Mouse (Mus musculus) neural tube, embryonic 12.5 days (tissue): ENCODE data around the gene Ndufs8. TPM values are rescaled to one million over a fixed set of nuclear protein-coding genes. Genes with fewer than 3 reads are reported as not detected.

Experiments
- ATAC-seq: fragments of 200-750 bp; cut with Nextera tagmentation; 2 replicates; pipeline ENCODE4 v1.8.0; 2017; ENCODE audit warnings: low read depth, mild to moderate bottlenecking, moderate TSS enrichment, moderate library complexity; ENCODE audit not compliant: low FRiP score
- H3K27ac ChIP-seq: fragments of 300-500 bp; sonication (generic); 2 replicates; pipeline ENCODE4 v1.5.1; 2016
- H3K27me3 ChIP-seq: fragments of 300-500 bp; sonication (generic); replicated peaks from 2 replicates; pipeline ENCODE4 v1.6.1; 2016; ENCODE audit warnings: mild to moderate bottlenecking
- H3K36me3 ChIP-seq: fragments of 300-500 bp; sonication (generic); 2 replicates; pipeline ENCODE4 v1.6.1; 2016; ENCODE audit warnings: mild to moderate bottlenecking
- H3K4me1 ChIP-seq: fragments of 300-500 bp; sonication (generic); 2 replicates; pipeline ENCODE4 v1.6.1; 2016
- H3K4me2 ChIP-seq: fragments of 300-500 bp; sonication (generic); replicated peaks from 2 replicates; pipeline ENCODE4 v1.6.1; 2016; ENCODE audit warnings: mild to moderate bottlenecking
- H3K4me3 ChIP-seq: fragments of 300-500 bp; sonication (generic); 2 replicates; pipeline ENCODE4 v1.5.1; 2016
- H3K9ac ChIP-seq: fragments of 300-500 bp; sonication (generic); 2 replicates; pipeline ENCODE4 v1.6.1; 2016; ENCODE audit warnings: mild to moderate bottlenecking
- H3K9me3 ChIP-seq: fragments of 300-500 bp; sonication (generic); 2 replicates; pipeline ENCODE4 v1.6.1; 2016; ENCODE audit warnings: mild to moderate bottlenecking
- WGBS: fragments of 180-500 bp; shearing (Covaris S2); methylation state at CpG from one replicate; pipeline ENCODE4 v1.1.7; 2016; 5-methylcytosine and 5-hydroxymethylcytosine counted together
- polyA plus RNA-seq: library from polyadenylated mRNA; unstranded; fragments of >200 nt; fragmentation: Nextera tagmentation; extraction: Ambion mirVana; gene quantifications from 2 replicates; pipeline ENCODE4 v1.2.1, GENCODE M21; 2016

Gene Ndufs8
- polyA plus RNA-seq, 1 experiment from 2014 or later: 226 TPM

- Histone ChIP-seq H3K36me3 (no peaks in the 10 kb centered on the region), H3K9ac (no peak overlapping the region), H3K4me2 (no peak overlapping the region), H3K27me3 (0 out of 2 replicates have a peak, but pooled peaks cover 2% of the 10 kb centered on the region), H3K4me3 (no peak overlapping the region), H3K4me1 (no peaks in the 10 kb centered on the region), H3K27ac (no peak overlapping the region), H3K9me3 (no peaks in the 10 kb centered on the region)
- whole genome bisulfite sequencing: 80% methylated on average over 3 of the region's 3 CpGs
- no peak for ATAC-seq
Measured at GRCm38 (mm10) chr19:3947813-3948212, 35.2 kb upstream of the Ndufs8 start.

DNA sequence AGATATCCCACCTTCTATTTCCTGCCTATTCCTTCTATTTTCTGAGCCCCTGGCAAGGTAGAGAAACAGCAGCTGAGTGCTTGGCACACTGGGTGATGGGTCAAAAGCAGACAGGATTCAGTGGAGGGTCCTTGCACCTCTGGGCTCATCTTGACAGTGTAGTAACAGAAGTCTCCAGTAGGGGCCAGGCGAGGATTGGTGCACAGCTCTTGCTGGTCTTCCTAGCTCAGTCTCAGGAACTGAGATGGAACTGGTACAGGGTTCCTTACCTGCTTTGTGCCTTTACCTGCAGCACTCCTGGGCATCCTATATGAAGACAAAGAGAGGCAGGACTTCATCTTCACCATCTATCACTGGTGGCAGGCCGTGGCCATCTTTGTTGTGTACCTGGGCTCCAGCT, 34.1 kb upstream of the Ndufs8 start:
- 0 out of 2 replicates have a peak, but pooled peaks have one; percentile 77 for ATAC-seq
- H3K4me1 ChIP-seq: no peaks in the 10 kb centered on the region
- 21% methylated on average over 2 of the region's 2 CpGs for WGBS

DNA sequence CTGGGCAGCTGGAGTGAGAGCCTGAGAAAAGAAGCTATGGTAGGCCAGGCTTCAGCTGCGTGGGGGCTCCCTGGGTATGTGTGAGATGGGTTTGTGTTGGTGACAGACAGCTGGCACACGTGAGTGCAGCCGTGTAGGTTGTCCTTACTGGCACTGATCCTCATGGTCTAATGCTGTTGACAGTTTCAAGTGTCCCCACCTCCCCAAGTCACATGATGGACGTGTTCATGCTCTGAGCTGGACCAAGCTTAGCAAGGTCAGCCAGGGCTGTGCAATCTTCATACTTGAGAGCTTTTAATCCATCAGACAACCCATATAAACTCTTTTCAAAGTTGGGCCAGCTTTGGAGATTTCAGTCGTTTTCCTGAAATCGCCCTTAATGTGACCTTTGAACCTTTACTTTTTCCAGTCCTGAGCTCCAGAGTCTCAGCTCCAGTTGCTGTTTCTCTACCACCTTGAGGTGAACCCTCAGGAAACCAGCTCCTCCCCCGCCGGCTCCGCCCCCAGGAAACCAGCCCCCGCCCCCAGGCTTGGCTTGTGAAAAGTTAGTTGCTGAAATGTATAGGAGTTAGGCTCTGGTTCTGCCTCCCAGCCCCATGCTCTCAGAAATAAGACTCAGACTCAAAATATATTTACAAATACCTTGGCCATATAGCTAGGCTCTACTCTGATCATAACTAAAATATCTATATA, 33.4 kb upstream of the Ndufs8 start:
- H3K9me3 ChIP-seq: no peaks in the 10 kb centered on the region
- H3K4me2 ChIP-seq: no peak overlapping the region
- H3K4me1 ChIP-seq: no peaks in the 10 kb centered on the region
- no peak overlapping the region for H3K4me3 ChIP-seq
- ATAC-seq: no peak
- H3K9ac ChIP-seq: no peak overlapping the region
- H3K36me3 ChIP-seq: no peaks in the 10 kb centered on the region
- no peak overlapping the region for H3K27ac ChIP-seq
- WGBS: 42% methylated on average over 10 of the region's 10 CpGs
- 0 out of 2 replicates have a peak, but pooled peaks cover 2% of the 10 kb centered on the region for H3K27me3 ChIP-seq

More for the DNA sequence above, 34.1 kb upstream of the Ndufs8 start:
- Histone ChIP-seq H3K4me3 (no peak overlapping the region), H3K9me3 (no peaks in the 10 kb centered on the region), H3K27ac (no peak overlapping the region), H3K9ac (no peak overlapping the region), H3K27me3 (0 out of 2 replicates have a peak, but pooled peaks cover 2% of the 10 kb centered on the region), H3K4me2 (no peak overlapping the region), H3K36me3 (no peaks in the 10 kb centered on the region)

DNA sequence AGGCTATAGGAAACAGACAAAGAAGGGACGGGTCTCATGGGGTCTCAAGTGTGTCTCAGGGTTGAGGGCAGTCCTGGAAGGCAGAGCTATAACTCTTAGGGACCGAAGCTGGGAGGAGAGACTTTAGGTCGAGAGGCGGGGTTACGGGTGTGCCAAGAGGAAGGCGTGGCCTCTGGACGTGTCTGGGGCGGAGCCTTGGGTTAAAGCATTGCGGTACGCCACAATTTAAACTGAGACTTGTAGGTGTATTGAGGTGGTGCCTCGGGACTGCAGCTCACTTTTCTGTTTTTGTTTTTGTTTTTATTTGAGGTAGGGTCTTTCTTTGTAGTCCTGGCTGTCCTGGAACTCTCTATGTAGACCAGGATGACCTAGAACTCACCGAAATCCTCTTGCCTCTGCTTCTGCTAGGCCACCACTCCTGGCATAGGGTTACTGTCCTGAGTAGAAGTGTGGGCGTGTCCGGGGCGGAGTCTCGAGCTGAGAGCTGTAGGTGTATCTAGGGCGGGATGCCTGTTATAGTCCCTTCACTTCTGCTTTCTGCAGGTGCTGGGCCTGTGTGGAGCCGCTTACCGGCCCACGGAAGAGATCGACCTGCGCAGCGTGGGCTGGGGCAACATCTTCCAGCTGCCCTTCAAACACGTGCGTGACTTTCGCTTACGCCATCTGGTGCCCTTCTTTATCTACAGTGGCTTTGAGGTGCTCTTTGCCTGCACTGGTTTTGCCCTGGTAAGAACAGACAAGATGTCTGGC, 30.6 kb upstream of the Ndufs8 start:
- Histone ChIP-seq H3K27ac (no peak overlapping the region), H3K9me3 (no peaks in the 10 kb centered on the region), H3K9ac (no peak overlapping the region), H3K27me3 (0 out of 2 replicates have a peak, but pooled peaks cover 2% of the 10 kb centered on the region), H3K4me1 (no peaks in the 10 kb centered on the region), H3K4me2 (0 out of 2 replicates have a peak overlapping the region, but pooled peaks have one; percentile 20), H3K4me3 (no peak overlapping the region), H3K36me3 (no peaks in the 10 kb centered on the region)
- whole genome bisulfite sequencing: 21% methylated on average over 27 of the region's 27 CpGs
- no peak for ATAC-seq

DNA sequence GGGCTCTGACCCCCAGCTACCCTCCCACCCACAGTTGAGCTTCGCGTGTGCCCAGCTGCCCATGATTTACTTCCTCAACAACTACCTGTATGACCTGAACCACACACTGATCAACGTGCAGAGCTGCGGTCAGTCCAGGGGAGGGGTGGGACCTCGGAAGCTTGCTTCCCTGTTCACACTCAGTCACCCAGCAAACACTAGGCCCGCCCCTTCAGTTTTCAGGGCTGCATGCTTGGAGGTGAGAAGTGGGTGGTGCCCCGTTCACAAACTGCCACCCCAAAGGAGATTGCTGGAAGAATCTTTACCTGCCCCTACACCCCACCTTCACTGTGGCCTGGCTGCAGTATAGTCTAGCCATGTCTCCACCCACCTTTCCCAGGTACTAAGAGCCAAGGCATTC, 29.7 kb upstream of the Ndufs8 start:
- H3K27me3 ChIP-seq: 0 out of 2 replicates have a peak, but pooled peaks cover 2% of the 10 kb centered on the region
- no peak overlapping the region for H3K9ac ChIP-seq
- no peaks in the 10 kb centered on the region for H3K4me1 ChIP-seq
- no peak overlapping the region for H3K4me3 ChIP-seq
- H3K9me3 ChIP-seq: no peaks in the 10 kb centered on the region
- H3K4me2 ChIP-seq: no peak overlapping the region
- ATAC-seq: no peak
- 81% methylated on average over 7 of the region's 7 CpGs for WGBS
- H3K36me3 ChIP-seq: no peaks in the 10 kb centered on the region
- H3K27ac ChIP-seq: no peak overlapping the region

DNA sequence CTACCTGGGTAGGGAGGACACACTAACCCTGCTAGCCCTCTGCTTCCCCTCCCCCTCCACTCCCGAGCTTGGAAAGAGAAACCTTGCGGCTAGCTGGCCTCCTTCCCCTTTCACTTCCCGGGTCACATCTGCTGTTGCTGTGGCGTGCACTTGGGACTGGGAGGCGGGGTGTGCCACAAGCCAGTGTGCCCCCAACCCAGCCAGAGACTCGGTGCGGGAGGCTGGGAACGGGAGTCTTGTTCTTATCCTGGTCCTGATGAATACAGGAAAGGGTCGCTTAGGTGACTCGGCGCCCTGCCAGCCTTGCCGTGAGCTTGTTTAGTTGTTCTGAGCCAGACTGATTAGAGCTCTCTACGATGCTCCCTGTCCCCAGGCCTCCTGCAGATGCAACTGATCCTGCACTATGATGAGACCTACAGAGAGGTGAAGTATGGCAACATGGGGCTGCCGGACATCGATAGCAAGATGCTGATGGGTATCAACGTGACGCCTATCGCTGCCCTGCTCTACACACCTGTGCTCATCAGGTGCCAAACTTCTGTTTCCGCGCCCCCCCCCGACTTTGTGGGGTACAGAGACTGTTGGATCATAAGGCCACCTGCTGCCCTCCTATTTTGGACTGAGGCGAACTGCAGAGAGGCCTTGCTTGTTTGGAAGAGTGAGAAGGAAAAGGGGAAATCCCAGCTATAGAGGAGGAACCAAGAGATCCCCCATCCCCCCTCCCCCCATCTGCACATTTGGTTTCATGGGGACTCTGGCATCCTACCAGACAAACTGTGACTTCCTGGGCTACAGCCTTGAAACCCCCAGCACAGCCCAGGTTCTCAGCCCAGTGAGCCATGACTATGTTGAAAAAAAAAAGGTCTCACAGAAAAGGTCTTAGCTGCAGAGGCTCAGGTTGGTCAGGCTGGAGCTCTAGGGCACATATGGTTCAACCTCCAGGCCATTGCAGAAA, 23.6 kb upstream of the Ndufs8 start:
- Histone ChIP-seq H3K4me2 (peak overlapping the region; percentile 76), H3K27ac (no peak overlapping the region), H3K36me3 (no peaks in the 10 kb centered on the region), H3K4me3 (peak overlapping the region; percentile 35), H3K27me3 (peaks cover 13% of the 10 kb centered on the region; the same call in 1 of the 2 replicates), H3K9me3 (no peaks in the 10 kb centered on the region), H3K4me1 (peaks cover 12% of the 10 kb centered on the region), H3K9ac (peak overlapping the region; percentile 49)
- WGBS: 8% methylated on average over 22 of the region's 22 CpGs
- ATAC-seq: 0 out of 2 replicates have a peak, but pooled peaks have one; percentile 25

DNA sequence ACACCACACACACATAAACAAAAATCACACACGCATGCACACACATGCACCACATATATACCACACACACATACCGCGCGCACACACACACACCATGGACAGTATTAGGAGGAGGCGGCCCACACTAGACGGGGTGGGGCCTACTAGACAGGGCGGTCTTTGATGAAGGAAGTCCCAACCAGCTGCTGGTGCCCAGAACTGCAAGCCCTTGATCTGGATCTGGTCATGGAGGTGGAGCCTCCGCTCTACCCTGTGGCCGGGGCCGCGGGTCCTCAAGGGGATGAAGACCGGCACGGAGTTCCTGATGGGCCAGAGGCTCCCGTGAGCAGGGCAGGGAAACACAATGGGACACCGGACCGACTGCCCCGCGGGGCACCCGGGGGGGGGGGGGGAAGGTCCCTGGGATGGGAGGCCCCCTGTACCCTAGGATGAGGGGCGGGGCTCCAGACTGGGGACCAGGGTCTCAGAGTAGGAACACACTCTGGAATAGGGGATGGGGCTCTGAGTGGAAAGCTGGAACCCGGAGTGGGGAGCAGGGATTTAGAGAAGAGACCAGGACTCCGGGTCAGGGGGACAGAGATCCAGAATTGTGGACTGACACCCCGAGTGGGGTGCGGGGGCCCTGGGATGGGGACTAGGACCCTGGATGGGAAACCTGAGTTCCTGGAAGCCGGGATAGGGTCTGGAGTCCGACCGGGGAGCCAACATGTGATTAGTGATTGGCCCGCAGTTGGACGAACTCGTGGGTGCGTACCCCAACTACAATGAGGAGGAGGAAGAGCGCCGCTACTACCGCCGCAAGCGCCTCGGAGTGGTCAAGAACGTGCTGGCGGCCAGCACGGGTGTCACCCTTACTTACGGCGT, 22.7 kb upstream of the Ndufs8 start, which contains the start of gene Unc93b1:
TSS of gene Unc93b1 (plus strand) at position 155 of the 864 bp plus-strand sequence.
- Histone ChIP-seq H3K9me3 (no peaks in the 10 kb centered on the region), H3K4me2 (peak within 1 kb of the TSS; percentile 76), H3K9ac (peak within 1 kb of the TSS; percentile 49), H3K4me1 (peaks cover 18% of the 10 kb centered on the region), H3K27me3 (peaks cover 13% of the 10 kb centered on the region; the same call in 1 of the 2 replicates), H3K36me3 (no peaks in the 10 kb centered on the region), H3K27ac (no peak within 1 kb of the TSS), H3K4me3 (peak within 1 kb of the TSS; percentile 35)
- 8% methylated on average over 42 of the region's 42 CpGs for WGBS
- ATAC-seq: peak; percentile 60; the same call in 1 of the 2 replicates

DNA sequence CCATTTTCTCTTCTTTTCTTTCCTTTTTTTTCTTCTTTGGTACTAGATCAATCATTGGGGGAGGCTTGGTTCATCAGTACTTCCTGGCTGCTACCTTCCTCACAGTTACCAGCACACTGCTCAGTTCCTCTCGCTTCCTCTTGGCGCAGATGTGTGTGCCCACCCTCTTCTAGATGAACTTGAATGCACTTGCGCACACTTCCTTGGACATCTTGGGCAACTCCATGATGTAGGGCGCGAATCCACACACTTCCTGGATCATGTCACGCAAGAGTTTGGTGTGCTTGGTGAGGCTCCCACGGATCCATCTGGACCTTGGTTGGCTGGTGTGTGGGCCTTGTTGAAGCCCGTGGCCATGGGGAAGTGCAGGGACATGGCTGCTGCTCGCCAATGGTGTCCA, 19.1 kb upstream of the Ndufs8 start:
- Histone ChIP-seq H3K27ac (no peak overlapping the region), H3K36me3 (no peaks in the 10 kb centered on the region), H3K27me3 (peaks cover 10% of the 10 kb centered on the region; the same call in 1 of the 2 replicates), H3K4me2 (no peak overlapping the region), H3K4me1 (peaks cover 23% of the 10 kb centered on the region), H3K4me3 (no peak overlapping the region), H3K9ac (no peak overlapping the region), H3K9me3 (no peaks in the 10 kb centered on the region)
- no peak for ATAC-seq
- WGBS: 89% methylated on average over 9 of the region's 9 CpGs

DNA sequence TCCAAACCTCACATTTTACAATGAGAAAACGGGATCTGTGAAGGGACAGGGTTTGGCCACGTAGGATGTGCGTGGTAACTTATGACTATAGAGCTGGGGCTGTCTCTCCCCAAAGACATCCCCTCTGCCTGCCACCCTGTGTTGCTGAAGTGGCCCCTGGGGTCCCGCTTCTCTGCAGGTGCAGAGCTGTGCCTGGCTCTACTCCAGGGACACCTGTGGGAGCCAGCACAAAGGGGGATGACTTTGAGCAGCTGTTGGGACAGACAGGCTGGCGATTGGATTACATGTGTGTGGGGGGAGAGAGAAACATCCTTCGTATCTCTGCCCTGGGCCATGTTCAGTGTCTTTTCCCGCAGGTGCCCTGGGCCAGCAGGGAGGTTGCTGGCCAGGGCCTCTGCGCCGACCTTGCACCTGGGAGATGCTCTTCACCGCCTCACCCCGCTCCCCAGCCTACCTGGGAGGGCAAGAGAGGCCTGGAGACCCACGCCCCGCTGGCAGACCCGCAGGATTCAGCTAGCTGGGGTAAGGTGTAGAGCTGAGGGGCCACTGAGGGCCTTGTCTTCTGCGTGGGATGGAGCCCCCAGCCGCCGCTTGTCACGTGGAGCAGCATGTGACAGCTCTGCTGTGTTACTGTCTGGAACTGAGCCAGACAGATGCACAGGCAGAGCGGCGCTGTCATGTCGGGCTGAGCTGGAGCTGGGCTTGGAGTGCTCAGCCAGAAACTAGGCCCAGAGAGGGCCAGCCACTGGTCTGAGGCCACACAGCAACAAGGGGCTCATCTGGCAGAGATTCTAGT, 17.9 kb upstream of the Ndufs8 start:
- H3K9ac ChIP-seq: no peak overlapping the region
- no peaks in the 10 kb centered on the region for H3K9me3 ChIP-seq
- H3K27me3 ChIP-seq: 0 out of 2 replicates have a peak, but pooled peaks cover 4% of the 10 kb centered on the region
- ATAC-seq: no peak
- H3K4me2 ChIP-seq: no peak overlapping the region
- no peak overlapping the region for H3K27ac ChIP-seq
- H3K4me1 ChIP-seq: peaks cover 14% of the 10 kb centered on the region
- no peaks in the 10 kb centered on the region for H3K36me3 ChIP-seq
- 78% methylated on average over 21 of the region's 21 CpGs for WGBS
- no peak overlapping the region for H3K4me3 ChIP-seq

DNA sequence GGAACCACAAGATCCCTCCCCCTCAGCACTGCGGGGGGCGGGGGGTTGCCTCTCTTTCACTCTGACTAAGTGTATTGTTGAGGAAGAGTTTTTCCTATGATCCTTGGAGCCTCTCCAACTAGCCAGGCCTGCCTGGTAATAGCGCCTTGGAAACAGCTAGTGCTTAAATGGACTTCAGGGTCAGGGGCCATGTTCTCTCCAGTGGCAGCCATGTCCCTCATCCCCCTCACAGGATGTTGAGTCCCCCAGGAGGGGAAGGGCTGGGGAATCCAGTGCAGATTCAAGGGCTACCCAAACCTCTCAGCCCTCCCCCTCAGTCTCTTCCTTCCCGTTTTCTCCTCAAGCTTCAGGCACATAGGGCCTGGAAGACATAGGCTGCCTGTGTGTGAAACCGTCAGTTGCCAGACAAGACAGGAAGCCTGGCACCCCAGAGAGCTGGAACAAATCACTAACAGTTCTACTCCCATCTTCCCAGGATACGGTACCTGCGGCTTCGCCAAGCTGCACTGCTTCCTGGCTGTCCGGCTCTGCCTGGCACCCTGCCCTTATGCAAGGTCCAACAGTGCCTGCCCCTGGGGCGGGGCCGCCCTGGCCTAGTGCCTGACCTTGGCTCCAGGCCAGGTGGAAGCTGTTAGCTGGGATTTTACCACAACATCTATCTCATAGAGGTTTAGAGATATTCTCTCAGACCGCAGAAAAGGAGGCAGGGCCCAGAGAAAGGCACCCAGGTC, 16.8 kb upstream of the Ndufs8 start, which contains the start of gene Aldh3b1:
TSS of gene Aldh3b1 (minus strand) at position 598 of the 731 bp plus-strand sequence.
- no peak within 1 kb of the TSS for H3K4me2 ChIP-seq
- H3K4me3 ChIP-seq: no peak within 1 kb of the TSS
- H3K27ac ChIP-seq: 0 out of 2 replicates have a peak within 1 kb of the TSS, but pooled peaks have one; percentile 16
- no peaks in the 10 kb centered on the region for H3K36me3 ChIP-seq
- no peak within 1 kb of the TSS for H3K9ac ChIP-seq
- H3K4me1 ChIP-seq: peaks cover 11% of the 10 kb centered on the region; the same call in 1 of the 2 replicates
- 64% methylated on average over 12 of the region's 12 CpGs for WGBS
- H3K9me3 ChIP-seq: no peaks in the 10 kb centered on the region
- no peak for ATAC-seq
- H3K27me3 ChIP-seq: no peaks in the 10 kb centered on the region
